Mouse (Mus musculus) T-helper 2 cell (primary cell): ENCODE data around the gene Mill1.
"Not testable (repeated sequence)": the region's sequence is repeated elsewhere in the genome, so short reads cannot be mapped to it uniquely, and the experiment has no call there.

Experiments used
- in situ Hi-C: fragments of 300-600 bp; cut with MboI, MseI; formaldehyde crosslinking; loops from one replicate; pipeline ENCODE4 v1.15.1; 2025; ENCODE audit warnings: high pct_unique_total_duplicates

Gene Mill1

DNA sequence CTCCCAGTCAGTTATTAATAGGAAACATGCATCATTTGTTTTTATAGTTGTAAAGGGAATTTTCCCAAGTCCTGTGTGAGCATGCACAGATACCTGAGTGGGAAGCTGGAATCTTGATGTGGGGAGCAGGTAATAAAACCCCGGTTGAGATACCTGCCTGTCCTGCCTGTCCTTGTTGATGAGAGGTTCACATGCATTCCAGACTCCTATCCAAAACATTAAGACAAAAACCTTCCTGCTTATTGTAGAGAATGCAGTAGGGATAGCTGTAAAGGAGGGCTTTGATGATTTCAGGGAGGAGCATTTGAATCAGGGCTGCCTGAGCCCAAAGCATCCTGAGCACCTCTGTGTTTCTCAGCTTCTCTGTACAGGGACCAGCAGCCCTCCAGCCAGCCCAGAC lies at the start of gene Mill1:
Mill1 (plus strand) TSS at position 301 of the 400 bp plus-strand sequence.
- in situ Hi-C loops, result no loop called here

DNA sequence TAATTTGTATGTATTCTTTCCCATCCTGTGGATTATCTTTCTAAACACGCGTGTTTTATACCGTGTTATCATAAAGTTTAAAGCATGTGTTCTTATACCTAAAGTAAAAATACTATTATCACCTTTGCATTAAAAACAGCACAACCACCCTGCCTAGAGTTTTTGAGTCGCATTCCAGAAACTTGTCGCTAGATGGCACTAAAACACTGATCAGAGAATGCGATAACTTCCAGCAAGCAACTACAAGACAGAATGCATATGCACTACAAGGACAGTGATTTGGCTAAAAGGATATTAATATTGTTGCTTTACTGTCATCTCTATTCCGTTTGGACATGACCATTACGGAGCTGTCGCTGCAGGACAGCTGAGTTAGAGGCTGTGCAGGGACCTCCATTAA lies 34.2 kb upstream of the Mill1 start:
- in situ Hi-C loops, result no loop called here

DNA sequence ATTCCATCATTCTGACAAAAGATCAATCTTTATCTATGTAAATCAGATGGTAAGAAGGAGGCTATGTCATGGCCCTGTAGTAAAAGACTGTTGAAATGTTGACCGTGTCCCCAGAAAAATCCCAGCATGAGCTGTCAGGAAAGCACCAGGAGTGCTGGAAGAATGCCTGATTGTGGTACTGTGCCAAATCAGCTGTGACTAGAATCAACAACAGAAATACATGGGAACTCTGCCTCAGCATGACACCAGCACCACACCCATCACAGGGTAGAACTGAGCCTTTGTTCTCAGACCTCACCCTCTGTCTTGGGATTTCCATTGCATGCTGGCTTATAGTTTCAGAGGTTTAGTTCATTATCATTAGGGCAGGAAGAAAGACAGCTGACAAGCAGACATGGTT lies 30.4 kb upstream of the Mill1 start:
- in situ Hi-C loops, result no loop called here

DNA sequence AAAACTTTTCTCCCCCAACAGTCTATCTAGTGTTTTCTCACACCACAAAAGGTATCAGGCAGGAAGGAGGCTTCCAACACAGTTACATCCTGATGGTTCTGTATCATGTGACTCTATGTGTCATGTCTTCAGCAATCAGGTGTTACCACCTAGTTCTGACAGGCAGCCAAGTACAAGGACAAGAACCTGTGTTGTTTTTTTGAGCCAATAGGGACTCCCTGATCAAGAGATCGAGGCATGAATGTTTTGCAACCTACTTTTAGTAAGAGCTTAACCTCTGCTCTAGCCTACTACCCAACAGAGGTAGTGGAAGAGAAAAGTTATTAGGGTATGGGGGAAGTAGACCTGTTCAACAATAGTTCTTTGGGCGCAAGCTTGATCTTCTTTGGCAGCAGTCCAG lies 6.6 kb upstream of the Mill1 start:
- in situ Hi-C loops, result no loop called here

DNA sequence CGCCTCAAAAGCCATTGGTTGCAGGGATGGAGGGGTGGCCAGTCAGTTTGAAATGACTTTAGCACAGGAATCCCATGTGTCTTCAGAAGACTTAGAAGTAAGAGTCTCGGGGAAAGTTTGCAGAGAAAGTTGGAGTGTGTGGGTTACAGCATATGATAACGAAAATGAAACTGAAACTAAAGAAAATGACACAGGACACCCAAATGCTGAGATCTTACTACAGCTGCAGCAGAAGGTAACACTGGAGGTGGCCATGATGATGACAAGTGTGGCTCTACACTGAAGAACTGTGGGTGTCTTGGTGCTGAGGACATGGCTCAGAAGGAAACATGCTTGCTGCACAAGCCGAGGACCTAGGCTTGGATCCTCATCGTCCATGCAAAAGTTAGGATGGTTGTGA lies 3.9 kb upstream of the Mill1 start:
- in situ Hi-C loops, result no loop called here

DNA sequence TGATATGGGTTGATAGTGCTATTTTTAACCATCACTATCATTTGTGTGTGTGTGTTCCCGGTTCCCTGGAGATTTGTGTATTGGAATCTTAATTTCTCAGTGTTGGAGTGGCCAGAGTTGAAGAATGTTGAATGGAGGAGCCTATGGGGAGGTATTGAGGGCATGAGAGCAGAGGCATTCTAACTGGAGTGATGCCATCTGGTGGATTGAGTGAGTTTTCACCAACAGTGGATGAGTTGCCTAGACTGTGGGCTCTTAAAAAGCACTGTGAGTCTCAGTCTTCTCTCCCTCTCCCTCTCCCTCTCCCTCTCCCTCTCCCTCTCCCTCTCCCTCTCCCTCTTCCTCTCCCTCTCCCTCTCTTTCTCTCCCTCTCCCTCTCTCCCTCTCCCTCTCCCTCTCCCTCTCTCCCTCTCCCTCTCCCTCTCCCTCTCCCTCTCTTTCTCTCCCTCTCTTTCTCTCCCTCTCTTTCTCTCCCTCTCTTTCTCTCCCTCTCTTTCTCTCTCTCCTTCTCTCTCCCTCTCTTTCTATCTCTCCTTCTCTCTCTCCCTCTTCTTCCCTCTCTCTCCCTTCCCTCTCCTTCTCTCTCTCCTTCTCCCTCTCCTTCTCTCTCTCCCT lies 1.1 kb upstream of the Mill1 start:
- in situ Hi-C loops, result not testable (repeated sequence)

DNA sequence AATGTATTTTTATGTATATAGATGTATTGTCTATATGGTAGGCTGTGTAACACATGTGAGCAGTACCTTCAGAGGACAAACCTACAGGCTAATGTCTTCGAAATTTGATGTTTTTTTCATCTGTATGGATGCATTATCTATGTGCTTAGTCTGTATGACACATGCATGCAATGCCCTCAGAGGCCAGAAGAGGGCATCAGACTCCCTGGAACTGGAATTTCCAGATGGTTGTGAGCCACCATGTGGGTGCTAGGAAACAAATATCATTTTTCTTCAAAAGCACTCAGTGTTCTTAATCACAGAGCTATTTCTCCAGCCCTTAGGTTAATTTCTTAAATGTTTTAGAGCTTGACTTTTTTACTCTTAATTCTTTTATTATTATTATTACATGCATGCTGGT lies 15.1 kb downstream of the Mill1 start:
- in situ Hi-C loops, result no loop called here

DNA sequence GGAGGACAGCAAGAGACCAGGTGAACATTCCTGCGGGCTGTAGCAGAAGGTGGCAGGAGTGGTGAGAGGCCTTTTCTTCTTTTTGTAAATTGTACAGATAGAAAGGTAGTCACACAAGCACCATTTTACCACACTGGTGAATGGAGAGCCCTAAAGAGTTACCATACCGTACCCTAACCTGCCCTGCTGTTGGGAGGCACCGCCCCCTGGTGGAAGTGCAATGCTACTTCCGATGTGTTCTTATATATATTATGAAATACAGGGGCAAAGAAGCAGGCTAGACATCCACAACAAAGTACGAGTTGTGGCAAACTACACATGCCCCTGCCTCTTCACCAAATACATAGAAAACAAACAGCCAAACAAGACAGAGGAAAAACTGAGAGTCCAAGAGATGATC lies 19.9 kb downstream of the Mill1 start:
- in situ Hi-C loops, result no loop called here
